Mouse (Mus musculus): ENCODE measurements around the gene Cers6.

GRCm38 (mm10) chr2:68946819-68947218 is 85.6 kb downstream of the Cers6 start:
- TF ChIP-seq POLR2A (IDR thresholded peaks at IDR 0.05; ENCODE audit: insufficient read depth, low read depth, low read length) (no peak), CTCF (IDR thresholded peaks at IDR 0.05; ENCODE audit: insufficient read depth, low read depth, low read length) (no peak)

Measured in olfactory bulb, adult 2 months (tissue).